Mouse (Mus musculus) layer of hippocampus, adult 6 months (tissue): ENCODE measurements around the gene Gm4763. TPM values are rescaled to one million over a fixed set of nuclear protein-coding genes. Genes with fewer than 3 reads are reported as not detected.

Experiments
- long read RNA-seq, 2 experiments: library from polyadenylated mRNA; unstranded; transcript quantifications; one replicate each; pipeline ENCODE4 v2.0.0; 2019 to 2020
- polyA plus RNA-seq: library from polyadenylated mRNA; unstranded; fragments of <200 nt; fragmentation: Nextera tagmentation; gene quantifications from 2 replicates; pipeline ENCODE4 v1.2.3, GENCODE M21; 2021

Gene Gm4763
- polyA plus RNA-seq: not detected in 2 replicates
- long read RNA-seq, experiment 1: 0 reads
- long read RNA-seq, experiment 2: 0 reads

GRCm38 (mm10) chr7:24726808-24727207 lies at the start of gene Gm4763:
Gene Gm4763, minus strand, starts transcription at chr7:24726908.

GRCm38 (mm10) chr7:24760211-24760610 lies 33.5 kb upstream of the Gm4763 start, which contains the start of gene Cd177:
Gene Cd177, minus strand, starts transcription at chr7:24760311.

GRCm38 (mm10) chr7:24708832-24709292 lies 17.8 kb downstream of the Gm4763 start, which contains the start of gene BC049730:
Gene BC049730, plus strand, starts transcription at chr7:24709242.

GRCm38 (mm10) chr7:24676575-24676974 lies 50.1 kb downstream of the Gm4763 start, which contains the start of gene Tex101:
Gene Tex101, minus strand, starts transcription at chr7:24676675.

Other genes with a start within 250 kb of the Gm4763 start
- 4.5 and 5.0 TPM in 2 replicates for gene Cadm4, start 244.9 kb downstream of the Gm4763 start, polyA plus RNA-seq
- gene Zfp428, start 219.9 kb downstream of the Gm4763 start, polyA plus RNA-seq: 91.6 and 96.3 TPM in 2 replicates
- gene AC161166.1, start 214.5 kb downstream of the Gm4763 start, polyA plus RNA-seq: not detected in 2 replicates
- 9.7 and 10.2 TPM in 2 replicates for gene Irgq, start 196.2 kb downstream of the Gm4763 start, polyA plus RNA-seq
- not detected in 2 replicates for gene Pinlyp, start 180.8 kb downstream of the Gm4763 start, polyA plus RNA-seq
- 27.8 and 31.3 TPM in 2 replicates for gene Xrcc1, start 180.6 kb downstream of the Gm4763 start, polyA plus RNA-seq
- gene Ethe1, start 139.4 kb downstream of the Gm4763 start, polyA plus RNA-seq: 30.0 and 33.3 TPM in 2 replicates
- gene Zfp575, start 139.3 kb downstream of the Gm4763 start, polyA plus RNA-seq: 7.2 and 10.3 TPM in 2 replicates
- not detected in 2 replicates for gene Phldb3, start 116.1 kb downstream of the Gm4763 start, polyA plus RNA-seq
- not detected in 2 replicates for gene Lypd3, start 90.4 kb downstream of the Gm4763 start, polyA plus RNA-seq
- gene Tex101, start 50.2 kb downstream of the Gm4763 start, polyA plus RNA-seq: not detected in 2 replicates
- gene BC049730, start 17.7 kb downstream of the Gm4763 start, polyA plus RNA-seq: not detected in 2 replicates
- 0.05 and 0.11 TPM in 2 replicates for gene Cd177, start 33.4 kb upstream of the Gm4763 start, polyA plus RNA-seq
- 0.18 TPM in 1 of 2 replicates, not detected in the other for gene Ceacam10, start 50.3 kb upstream of the Gm4763 start, polyA plus RNA-seq
- gene Gm9844, start 135.3 kb upstream of the Gm4763 start, polyA plus RNA-seq: 3.4 and 3.5 TPM in 2 replicates
- gene Lypd4, start 143.0 kb upstream of the Gm4763 start, polyA plus RNA-seq: not detected in 2 replicates
- not detected in 2 replicates for gene Dmrtc2, start 143.1 kb upstream of the Gm4763 start, polyA plus RNA-seq
- 2,737 and 3,292 TPM in 2 replicates for gene Rps19, start 157.5 kb upstream of the Gm4763 start, polyA plus RNA-seq
- gene Cd79a, start 170.5 kb upstream of the Gm4763 start, polyA plus RNA-seq: 0.21 TPM in 1 of 2 replicates, not detected in the other
- gene Arhgef1, start 176.0 kb upstream of the Gm4763 start, polyA plus RNA-seq: 5.6 and 6.3 TPM in 2 replicates
- gene Gm4881, start 217.6 kb upstream of the Gm4763 start, polyA plus RNA-seq: not detected in 2 replicates
- gene Rabac1, start 245.8 kb upstream of the Gm4763 start, polyA plus RNA-seq: 526 and 559 TPM in 2 replicates